Mouse (Mus musculus): ENCODE measurements around the gene Zfp942. TPM values are rescaled to one million over a fixed set of nuclear protein-coding genes. Genes with fewer than 3 reads are reported as not detected.
A peak's percentile ranks its signal among the peaks of the same experiment; 100 is the strongest.
"Not testable (repeated sequence)": the region's sequence is repeated elsewhere in the genome, so short reads cannot be mapped to it uniquely, and the experiment has no call there.

The Zfp942 gene
- polyA plus RNA-seq (2012; fragmentation: generic; extraction: Trizol) = 1.1 TPM
- long read RNA-seq, experiment 1, partial matches to known transcripts = 0 of 7 reads
- long read RNA-seq, experiment 1, other reads (novel, unspliced or antisense) = 5 of 7 reads
- long read RNA-seq, experiment 2, transcript Zfp942-202 (6 exons, 3,265 nt) = major isoform, 21 of 56 reads
- long read RNA-seq, experiment 2, partial matches to known transcripts = 0 of 56 reads
- long read RNA-seq, experiment 2, other reads (novel, unspliced or antisense) = 33 of 56 reads

DNA sequence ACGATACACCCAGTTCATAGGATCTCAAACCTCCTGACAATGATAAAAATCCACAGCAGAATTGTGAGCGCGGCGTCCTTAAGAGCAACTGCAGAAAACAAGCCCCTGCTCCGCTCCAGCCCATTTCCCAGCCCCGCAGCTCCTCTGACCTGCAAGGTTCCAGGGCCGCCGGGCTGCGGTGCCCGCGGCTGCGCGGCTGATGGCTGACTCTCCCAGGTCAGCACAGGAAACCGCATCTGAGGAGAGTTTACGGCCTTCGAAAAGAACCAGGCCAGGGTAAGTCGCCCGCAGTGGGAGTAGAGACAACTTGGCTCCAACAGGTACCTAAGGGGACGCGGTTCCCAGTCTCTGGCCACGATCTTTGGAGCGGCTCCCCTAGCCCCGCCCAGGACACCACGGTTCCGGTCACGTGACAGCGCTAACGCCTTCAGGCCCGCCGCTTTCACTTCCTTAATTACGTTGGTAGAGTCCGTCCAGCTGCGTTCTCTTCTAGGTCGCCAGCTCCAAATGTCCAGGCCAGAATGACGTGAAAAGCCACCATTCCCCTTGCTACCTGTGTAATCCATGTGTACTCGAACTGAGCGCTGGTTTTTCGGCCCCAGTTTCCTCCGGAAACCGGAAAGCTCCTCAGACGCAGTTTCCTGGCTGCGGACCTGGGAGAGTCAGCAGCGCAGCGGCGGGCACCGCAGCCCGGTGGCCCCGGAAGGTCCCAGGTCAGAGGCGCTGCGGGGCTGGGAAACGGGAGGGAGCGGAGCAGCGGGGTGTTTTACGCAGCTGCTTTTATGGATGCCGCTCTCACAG lies at the start of gene Zfp942, which contains the start of gene Zfp943:
Gene Zfp942, minus strand, starts transcription at position 358 of the 801 bp plus-strand sequence.
Gene Zfp943, plus strand, starts transcription at position 446 of the 801 bp plus-strand sequence.
- Histone ChIP-seq H3K79me2 (ENCODE audit: control insufficient read depth, insufficient read depth) (peaks cover 69% of the 10 kb centered on the region), H3ac (ENCODE audit: control insufficient read depth, insufficient read length, low read depth) (peak within 1 kb of the TSS; percentile 45), H3K4me3 (ENCODE audit: insufficient read depth, poor library complexity, severe bottlenecking) (peak within 1 kb of the TSS; percentile 64), H3K79me3 (ENCODE audit: low read depth) (peaks cover 37% of the 10 kb centered on the region)
- peak; percentile 39 for TF ChIP-seq USF1 (IDR thresholded peaks at IDR 0.05; ENCODE audit: low read depth)
- not testable (repeated sequence) for H3K36me3 ChIP-seq (ENCODE audit: control insufficient read depth, insufficient read depth); H3K27me3 ChIP-seq (ENCODE audit: control insufficient read depth, insufficient read depth, insufficient read length)

DNA sequence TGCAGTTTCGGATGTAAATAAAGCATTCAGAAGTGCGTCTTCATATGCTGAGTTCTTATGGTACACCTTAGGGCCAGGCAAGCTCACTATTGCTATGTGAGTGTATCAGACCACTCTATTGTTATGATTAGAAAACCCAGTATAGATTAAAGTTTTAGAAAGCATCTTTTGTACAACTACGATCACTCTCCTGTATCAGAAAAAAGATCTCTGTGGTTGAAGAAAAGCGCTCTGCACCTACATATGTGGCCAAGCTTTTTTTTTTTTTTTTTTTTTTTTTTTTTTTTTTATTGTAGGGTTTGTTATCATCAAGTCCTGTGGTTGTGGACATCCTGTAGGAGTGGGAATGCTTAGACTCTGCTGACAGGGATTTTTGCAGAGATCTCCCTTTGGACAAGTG lies 1.0 kb upstream of the Zfp942 start:
- H3ac ChIP-seq (ENCODE audit: control insufficient read depth, insufficient read length, low read depth) = no peak overlapping the region
- H3K4me3 ChIP-seq (ENCODE audit: insufficient read depth, poor library complexity, severe bottlenecking) = peak overlapping the region; percentile 64
- TF ChIP-seq MAX (IDR thresholded peaks at IDR 0.05) (no peak), CTCF (IDR thresholded peaks at IDR 0.05; ENCODE audit: control insufficient read depth, insufficient read depth, insufficient read length) (no peak), MYOG (IDR thresholded peaks at IDR 0.05; ENCODE audit: control insufficient read depth, extremely low read depth, insufficient read length) (no peak), MYOD1 (IDR thresholded peaks at IDR 0.05; ENCODE audit: control insufficient read depth, insufficient read length, low read depth) (no peak), CEBPB (IDR thresholded peaks at IDR 0.05; ENCODE audit: low read depth) (no peak), FOSL1 (IDR thresholded peaks at IDR 0.05; ENCODE audit: insufficient read depth, low read length, poor library complexity, severe bottlenecking) (no peak), USF1 (IDR thresholded peaks at IDR 0.05; ENCODE audit: low read depth) (no peak)
- no peaks in the 10 kb centered on the region for H3K36me3 ChIP-seq (ENCODE audit: control insufficient read depth, insufficient read depth)
- H3K27me3 ChIP-seq (ENCODE audit: control insufficient read depth, insufficient read depth, insufficient read length) = no peaks in the 10 kb centered on the region
- H3K79me2 ChIP-seq (ENCODE audit: control insufficient read depth, insufficient read depth) = peaks cover 60% of the 10 kb centered on the region
- H3K79me3 ChIP-seq (ENCODE audit: low read depth) = peaks cover 32% of the 10 kb centered on the region

DNA sequence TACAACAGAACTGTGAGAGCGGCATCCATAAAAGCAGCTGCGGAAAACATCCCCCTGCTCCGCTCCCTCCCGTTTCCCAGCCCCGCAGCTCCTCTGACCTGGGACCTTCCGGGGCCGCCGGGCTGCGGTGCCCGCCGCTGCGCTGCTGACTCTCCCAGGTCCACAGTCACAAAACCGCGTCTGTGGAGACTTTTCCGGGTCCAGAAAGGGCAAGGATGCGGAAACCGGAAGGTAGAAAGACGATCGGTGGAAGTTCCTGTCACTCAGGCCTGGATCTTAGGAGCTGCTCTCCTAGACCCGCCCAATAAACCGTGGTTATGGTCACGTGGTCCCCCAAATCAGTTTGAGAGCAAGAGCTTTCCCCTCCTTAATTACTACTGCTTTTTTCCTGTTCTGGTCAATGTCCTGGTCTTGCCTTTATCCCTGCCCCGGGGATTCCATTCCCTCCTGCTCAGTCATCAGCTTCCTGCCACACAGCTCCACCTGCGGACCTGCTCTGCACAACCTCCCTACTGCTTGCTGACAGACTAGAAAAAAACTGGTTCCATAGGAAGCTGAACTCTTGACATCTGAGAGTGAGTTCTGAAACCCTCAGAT lies 52.7 kb downstream of the Zfp942 start, which contains the start of gene Zfp995:
Gene Zfp995, minus strand, starts transcription at position 471 of the 597 bp plus-strand sequence.
- not testable (repeated sequence) for H3K27me3 ChIP-seq (ENCODE audit: control insufficient read depth, insufficient read depth, insufficient read length); H3K79me3 ChIP-seq (ENCODE audit: low read depth)
- peak; percentile 89 for TF ChIP-seq USF1 (IDR thresholded peaks at IDR 0.05; ENCODE audit: low read depth)

DNA sequence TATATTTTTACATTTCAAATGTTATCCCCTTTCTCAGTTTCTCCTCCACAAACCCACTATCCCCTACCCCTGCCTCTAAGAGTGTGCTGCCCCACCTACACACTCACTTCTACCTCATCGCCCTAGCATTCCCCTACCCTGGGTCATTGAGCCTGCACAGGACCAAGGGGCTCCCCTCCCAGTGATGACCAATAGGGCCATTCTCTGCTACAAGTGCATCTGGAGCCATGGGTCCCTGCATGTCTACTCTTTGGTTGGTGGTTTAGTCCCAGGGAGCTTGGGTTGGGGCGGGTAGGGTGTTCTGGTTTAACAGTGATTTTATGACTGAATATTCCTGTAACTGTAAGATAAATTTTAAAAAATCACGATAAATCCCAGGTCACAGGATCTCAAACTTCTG lies 53.2 kb downstream of the Zfp942 start:
- Histone ChIP-seq H3K4me3 (ENCODE audit: insufficient read depth, poor library complexity, severe bottlenecking) (peak overlapping the region; percentile 38), H3K36me3 (ENCODE audit: control insufficient read depth, insufficient read depth) (no peaks in the 10 kb centered on the region), H3K79me2 (ENCODE audit: control insufficient read depth, insufficient read depth) (no peaks in the 10 kb centered on the region), H3ac (ENCODE audit: control insufficient read depth, insufficient read length, low read depth) (peak overlapping the region; percentile 32), H3K79me3 (ENCODE audit: low read depth) (no peaks in the 10 kb centered on the region), H3K27me3 (ENCODE audit: control insufficient read depth, insufficient read depth, insufficient read length) (no peaks in the 10 kb centered on the region)
- no peak for TF ChIP-seq MYOG (IDR thresholded peaks at IDR 0.05; ENCODE audit: control insufficient read depth, extremely low read depth, insufficient read length)
- no peak for TF ChIP-seq MYOD1 (IDR thresholded peaks at IDR 0.05; ENCODE audit: control insufficient read depth, insufficient read length, low read depth)
- TF ChIP-seq MAX (IDR thresholded peaks at IDR 0.05) = no peak
- TF ChIP-seq CTCF (IDR thresholded peaks at IDR 0.05; ENCODE audit: control insufficient read depth, insufficient read depth, insufficient read length) = no peak
- TF ChIP-seq CEBPB (IDR thresholded peaks at IDR 0.05; ENCODE audit: low read depth) = no peak
- no peak for TF ChIP-seq FOSL1 (IDR thresholded peaks at IDR 0.05; ENCODE audit: insufficient read depth, low read length, poor library complexity, severe bottlenecking)
- no peak for TF ChIP-seq USF1 (IDR thresholded peaks at IDR 0.05; ENCODE audit: low read depth)

More for the DNA sequence above, 52.7 kb downstream of the Zfp942 start, which contains the start of gene Zfp995:
- not testable (repeated sequence) for H3K79me2 ChIP-seq (ENCODE audit: control insufficient read depth, insufficient read depth); H3K36me3 ChIP-seq (ENCODE audit: control insufficient read depth, insufficient read depth)
- Histone ChIP-seq H3ac (ENCODE audit: control insufficient read depth, insufficient read length, low read depth) (peak within 1 kb of the TSS; percentile 32), H3K4me3 (ENCODE audit: insufficient read depth, poor library complexity, severe bottlenecking) (peak within 1 kb of the TSS; percentile 38)

Other genes starting within 250 kb of the Zfp942 start
- gene Zfp229, start 231.7 kb downstream of the Zfp942 start, polyA plus RNA-seq (2012; fragmentation: generic; extraction: Trizol) = 0.39 TPM
- 0.26 TPM for gene Zfp820, start 116.7 kb downstream of the Zfp942 start, polyA plus RNA-seq (2012; fragmentation: generic; extraction: Trizol)
- gene Zfp995, start 52.5 kb downstream of the Zfp942 start, polyA plus RNA-seq (2012; fragmentation: generic; extraction: Trizol) = 0.74 TPM
- gene Zfp943, start 88 bp upstream of the Zfp942 start, polyA plus RNA-seq (2012; fragmentation: generic; extraction: Trizol) = 1.9 TPM
- gene Zfp947, start 203.7 kb upstream of the Zfp942 start, polyA plus RNA-seq (2012; fragmentation: generic; extraction: Trizol) = 0.64 TPM